Comparison of ENCODE assay signal across 8 mouse cellular contexts in genomic region chr13:114895896-114896295, GRCm38 (mm10). TPM values are rescaled to one million over a fixed set of nuclear protein-coding genes. Genes with fewer than 3 reads are reported as not detected.
A peak's percentile ranks its signal among the peaks of the same experiment; 100 is the strongest.
DNase-seq lines count a peak whose midpoint lies in the region; ATAC-seq lines count a peak whose summit lies in the region.

No protein-coding gene starts in this region.

- intact Hi-C loops in left cerebral cortex, postnatal 14 days (cut with DNase I), result no loop called here

- peak; percentile 46 for DNase-seq in adrenal gland, adult 2 months
- DNase-seq in adrenal gland, adult 18-20 months (ENCODE audit: low spot score in 2 of 2), result no peak
- peak; percentile 13 for DNase-seq in fat pad, adult 2 months (ENCODE audit: extremely low read depth, low read depth, low spot score)
- DNase-seq in kidney, adult 9 months, result peak; percentile 48
- no peak for DNase-seq in right cerebral cortex, postnatal 36 days (ENCODE audit: low spot score in 2 of 2)
- no peak for DNase-seq in left cerebral cortex, postnatal 14 days (ENCODE audit: low spot score in 2 of 2)
- DNase-seq in embryo, embryonic 10.5 days (ENCODE audit: low spot score), result no peak

- peak; percentile 59; the same call in 1 of the 2 replicates for ATAC-seq in monocyte, adult 5-6 weeks (replicated peaks; ENCODE audit: insufficient number of reproducible peaks, low FRiP score, low TSS enrichment, poor library complexity, severe bottlenecking)

RNA-seq across cellular contexts. Expression of gene Itga2, which starts 36.0 kb away (rescaled TPM):
- 1 to 10 TPM; 1.5 to 1.6 TPM for total RNA-seq in adrenal gland, adult 2 months (2021)
- polyA plus RNA-seq in adrenal gland, adult 2 months (2012; rRNA removed), result 0.17 and 0.19 TPM in 2 replicates
- 1 to 10 TPM; 1.1 to 1.5 TPM for total RNA-seq in adrenal gland, adult 18-20 months (2021)
- total RNA-seq in monocyte, adult 5-6 weeks (2017), result 29.4 to 103 TPM (median 30.9 TPM) in 3 replicates
- total RNA-seq in left cerebral cortex, postnatal 14 days (2021), result under 1 TPM; 0.09 to 0.55 TPM

Comparison
In these comparisons a context has a peak if more than half of its experiments do, and no peak if none do; other contexts are left out.
1. DNase-seq: peak in adrenal gland, adult 2 months (single experiment), fat pad, adult 2 months (single experiment) and kidney, adult 9 months (single experiment); none in adrenal gland, adult 18-20 months (0 of 2), right cerebral cortex, postnatal 36 days (0 of 2), left cerebral cortex, postnatal 14 days (0 of 2) and embryo, embryonic 10.5 days (single experiment).
2. RNA of gene Itga2, which starts 36.0 kb away (total RNA-seq): 29.4 to 103 TPM in monocyte, adult 5-6 weeks; 1.5 to 1.6 TPM in adrenal gland, adult 2 months, 1.1 to 1.5 TPM in adrenal gland, adult 18-20 months and 0.09 to 0.55 TPM in left cerebral cortex, postnatal 14 days; every median in the first group is over 10 times any median in the second.